Comparison of ENCODE assay signal across 11 mouse cellular contexts in the genomic region with DNA sequence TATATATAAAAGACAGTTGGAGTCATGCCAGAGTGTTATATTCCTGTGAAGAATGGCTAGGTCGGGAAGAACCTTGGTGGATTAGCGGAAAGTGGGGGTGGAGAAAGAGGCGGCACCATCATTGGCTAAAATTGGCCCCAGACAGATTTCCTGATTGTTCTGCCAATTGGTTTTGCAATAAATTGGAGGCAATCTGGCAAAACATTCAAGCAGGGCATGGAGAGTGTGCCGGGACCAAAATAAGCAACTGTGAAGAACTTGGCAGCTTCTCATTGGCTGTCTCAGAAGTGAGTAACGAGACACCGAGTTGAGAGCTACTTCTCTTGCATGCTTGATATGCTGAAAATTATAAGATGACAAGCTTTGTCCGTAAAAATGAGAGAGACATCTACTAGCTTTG. TPM values are rescaled to one million over a fixed set of nuclear protein-coding genes. Genes with fewer than 3 reads are reported as not detected.
A peak's percentile ranks its signal among the peaks of the same experiment; 100 is the strongest.
DNase-seq lines count a peak whose midpoint lies in the region; ATAC-seq and TF ChIP-seq lines count a peak whose summit lies in the region.
"Had no signal": no experiment of that assay in that cellular context is flagged by ENCODE, and none has a peak within 500 bp of the region (broad histone marks: within the 10 kb centered on the region; RNA-seq: fewer than 3 reads in every experiment).

No protein-coding gene starts in this region.

- no peaks in the 10 kb centered on the region for H3K4me1 ChIP-seq in forebrain, embryonic 14.5 days (ENCODE audit: control insufficient read depth, insufficient read depth, low read length)
- H3K4me1 ChIP-seq in forebrain, embryonic 13.5 days, result 0 out of 2 replicates have a peak, but pooled peaks cover 6% of the 10 kb centered on the region
- peaks cover 15% of the 10 kb centered on the region for H3K4me1 ChIP-seq in liver, adult 2 months (ENCODE audit: control insufficient read depth, insufficient read depth, low read length)
- 0 out of 2 replicates have a peak, but pooled peaks cover 4% of the 10 kb centered on the region for H3K4me1 ChIP-seq in liver, postnatal 0 days (ENCODE audit: insufficient read depth)
- 0 out of 2 replicates have a peak, but pooled peaks cover 7% of the 10 kb centered on the region for H3K4me1 ChIP-seq in liver, embryonic 12.5 days

- no peaks in the 10 kb centered on the region for H3K79me2 ChIP-seq in liver, adult 2 months (ENCODE audit: control insufficient read depth, insufficient read depth, low read length)

- TF ChIP-seq CTCF in liver, adult 2 months (IDR thresholded peaks at IDR 0.05; ENCODE audit: low read depth, low read length), result no peak
- no peak for TF ChIP-seq CTCF in liver, postnatal 0 days (IDR thresholded peaks at IDR 0.05; ENCODE audit: low read depth)

- no peak overlapping the region for H3K4me3 ChIP-seq in forebrain, embryonic 14.5 days (ENCODE audit: low read depth, low read length)
- H3K4me3 ChIP-seq in forebrain, embryonic 13.5 days, result no peak overlapping the region
- no peak overlapping the region for H3K4me3 ChIP-seq in liver, adult 2 months (ENCODE audit: insufficient read depth, low read depth, low read length)
- H3K4me3 ChIP-seq in liver, postnatal 0 days (ENCODE audit: low read depth, low read length), result no peak overlapping the region
- no peak overlapping the region for H3K4me3 ChIP-seq in liver, embryonic 12.5 days
- H3K4me3 ChIP-seq: embryonic facial prominence, embryonic 12.5 days; heart, embryonic 12.5 days; lung, embryonic 15.5 days had no signal

- no peak for ATAC-seq in forebrain, embryonic 14.5 days
- ATAC-seq in forebrain, embryonic 13.5 days, result no peak
- no peak for ATAC-seq in liver, postnatal 0 days
- no peak for ATAC-seq in liver, embryonic 12.5 days

- no peak for TF ChIP-seq EP300 in liver, postnatal 0 days (IDR thresholded peaks at IDR 0.05; ENCODE audit: low read depth)

- no peaks in the 10 kb centered on the region for H3K36me3 ChIP-seq in forebrain, embryonic 14.5 days (ENCODE audit: control insufficient read depth, insufficient read depth, low read length)
- H3K36me3 ChIP-seq in forebrain, embryonic 13.5 days (ENCODE audit: poor library complexity, severe bottlenecking), result no peaks in the 10 kb centered on the region
- no peaks in the 10 kb centered on the region for H3K36me3 ChIP-seq in liver, adult 2 months (ENCODE audit: control insufficient read depth, insufficient read depth, low read length)
- no peaks in the 10 kb centered on the region for H3K36me3 ChIP-seq in liver, postnatal 0 days (replicated peaks; ENCODE audit: insufficient read depth, low read length)
- H3K36me3 ChIP-seq in liver, embryonic 12.5 days, result no peaks in the 10 kb centered on the region
- H3K36me3 ChIP-seq: embryonic facial prominence, embryonic 12.5 days; heart, embryonic 12.5 days; lung, embryonic 15.5 days had no signal

- no peak overlapping the region for H3K9ac ChIP-seq in forebrain, embryonic 14.5 days (ENCODE audit: low read length)
- no peak overlapping the region for H3K9ac ChIP-seq in forebrain, embryonic 13.5 days
- H3K9ac ChIP-seq in liver, adult 2 months (ENCODE audit: low read depth, low read length), result no peak overlapping the region
- H3K9ac ChIP-seq in liver, postnatal 0 days (replicated peaks), result no peak overlapping the region
- H3K9ac ChIP-seq in liver, embryonic 12.5 days, result no peak overlapping the region
- H3K9ac ChIP-seq: embryonic facial prominence, embryonic 12.5 days; heart, embryonic 12.5 days; lung, embryonic 15.5 days had no signal

- H3K27ac ChIP-seq in forebrain, embryonic 14.5 days (ENCODE audit: low read depth, low read length), result no peak overlapping the region
- H3K27ac ChIP-seq in forebrain, embryonic 13.5 days, result no peak overlapping the region
- H3K27ac ChIP-seq in liver, adult 2 months (replicated peaks; ENCODE audit: insufficient read depth, low read depth, low read length), result no peak overlapping the region
- H3K27ac ChIP-seq in liver, postnatal 0 days (ENCODE audit: low read depth), result no peak overlapping the region
- no peak overlapping the region for H3K27ac ChIP-seq in liver, embryonic 12.5 days
- H3K27ac ChIP-seq: embryonic facial prominence, embryonic 12.5 days; lung, embryonic 15.5 days had no signal

- no peaks in the 10 kb centered on the region for H3K27me3 ChIP-seq in forebrain, embryonic 14.5 days (replicated peaks; ENCODE audit: control insufficient read depth, insufficient read depth, low read length)
- no peaks in the 10 kb centered on the region for H3K27me3 ChIP-seq in forebrain, embryonic 13.5 days
- H3K27me3 ChIP-seq in liver, adult 2 months (ENCODE audit: control insufficient read depth, insufficient read depth, low read length), result no peaks in the 10 kb centered on the region
- no peaks in the 10 kb centered on the region for H3K27me3 ChIP-seq in liver, postnatal 0 days (ENCODE audit: insufficient read depth, low read length)
- H3K27me3 ChIP-seq in liver, embryonic 12.5 days (replicated peaks), result no peaks in the 10 kb centered on the region
- H3K27me3 ChIP-seq: embryonic facial prominence, embryonic 12.5 days; lung, embryonic 15.5 days had no signal

- WGBS in forebrain, embryonic 14.5 days, result 55% methylated on average over 7 of the region's 7 CpGs
- WGBS in forebrain, embryonic 13.5 days, result 65% methylated on average over 7 of the region's 7 CpGs
- WGBS in liver, adult 2 months, result 19% methylated on average over 7 of the region's 7 CpGs
- 75% methylated on average over 7 of the region's 7 CpGs for WGBS in liver, postnatal 0 days (ENCODE audit: insufficient replicate concordance)
- 73% methylated on average over 7 of the region's 7 CpGs for WGBS in liver, embryonic 12.5 days (ENCODE audit: insufficient replicate concordance)

- H3K9me3 ChIP-seq in forebrain, embryonic 14.5 days (replicated peaks; ENCODE audit: control insufficient read depth, low read length), result no peaks in the 10 kb centered on the region
- H3K9me3 ChIP-seq in forebrain, embryonic 13.5 days (replicated peaks), result no peaks in the 10 kb centered on the region
- no peaks in the 10 kb centered on the region for H3K9me3 ChIP-seq in liver, postnatal 0 days (ENCODE audit: low read length)
- no peaks in the 10 kb centered on the region for H3K9me3 ChIP-seq in liver, embryonic 12.5 days (replicated peaks)
- H3K9me3 ChIP-seq: embryonic facial prominence, embryonic 12.5 days; heart, embryonic 12.5 days; lung, embryonic 15.5 days had no signal

- no peak for TF ChIP-seq POLR2A in liver, adult 2 months (IDR thresholded peaks at IDR 0.05; ENCODE audit: extremely low read depth, insufficient read depth, low read length)

- H3K4me2 ChIP-seq in forebrain, embryonic 14.5 days (ENCODE audit: low read length), result no peak overlapping the region
- H3K4me2 ChIP-seq in forebrain, embryonic 13.5 days, result no peak overlapping the region
- H3K4me2 ChIP-seq in liver, postnatal 0 days (ENCODE audit: low read depth, low read length), result no peak overlapping the region
- H3K4me2 ChIP-seq in liver, embryonic 12.5 days, result no peak overlapping the region
- H3K4me2 ChIP-seq: embryonic facial prominence, embryonic 12.5 days; heart, embryonic 12.5 days; lung, embryonic 15.5 days had no signal

- DNase-seq in forebrain, embryonic 14.5 days (ENCODE audit: low spot score), result peak; percentile 49
- DNase-seq in liver, adult 2 months (ENCODE audit: extremely low read depth, low read depth, low spot score), result peak; percentile 94
- no peak for DNase-seq in liver, postnatal 0 days
- DNase-seq in layer of hippocampus, adult 9-10 months (ENCODE audit: low spot score), result peak; percentile 12
- peak; percentile 10 for DNase-seq in right cerebral cortex, postnatal 25 days
- DNase-seq in urinary bladder, adult 18-20 months (ENCODE audit: low spot score in 2 of 2), result no peak

RNA-seq across cellular contexts. Expression of a gene that starts 49.6 kb away (rescaled TPM):
- polyA plus RNA-seq in forebrain, embryonic 14.5 days (2014; fragmentation: Nextera tagmentation; extraction: Ambion mirVana), result 43.6 and 49.4 TPM in 2 replicates
- 94.1 and 97.8 TPM in 2 replicates for polyA plus RNA-seq in forebrain, embryonic 13.5 days (2015; fragmentation: Nextera tagmentation; extraction: Ambion mirVana)
- total RNA-seq in liver, adult 2 months (2014; rRNA removed), result 0.18 and 0.34 TPM in 2 replicates
- 1.8 and 2.5 TPM in 2 replicates for polyA plus RNA-seq in liver, adult 2 months (2012; rRNA removed)
- polyA plus RNA-seq in liver, postnatal 0 days (2015; fragmentation: Nextera tagmentation; extraction: Ambion mirVana), result 2.5 TPM in 2 replicates
- polyA plus RNA-seq in liver, embryonic 12.5 days (2016; fragmentation: Nextera tagmentation; extraction: Ambion mirVana), result 2.4 and 2.7 TPM in 2 replicates

Comparison
In these comparisons a context has a peak if more than half of its experiments do, and no peak if none do; other contexts are left out.
1. DNase-seq: peak in forebrain, embryonic 14.5 days (single experiment), liver, adult 2 months (single experiment), layer of hippocampus, adult 9-10 months (single experiment) and right cerebral cortex, postnatal 25 days (single experiment); none in liver, postnatal 0 days (single experiment) and urinary bladder, adult 18-20 months (0 of 2).
2. RNA of a gene that starts 49.6 kb away (polyA plus RNA-seq): 94.1 to 97.8 TPM in forebrain, embryonic 13.5 days and 43.6 to 49.4 TPM in forebrain, embryonic 14.5 days; 2.5 TPM in liver, postnatal 0 days, 2.4 to 2.7 TPM in liver, embryonic 12.5 days and 1.8 to 2.5 TPM in liver, adult 2 months; every median in the first group is over 10 times any median in the second.